Mouse (Mus musculus) brain, adult 10 weeks (tissue): ENCODE results near the gene Ckm. TPM values are rescaled to one million over a fixed set of nuclear protein-coding genes. Genes with fewer than 3 reads are reported as not detected.

ENCODE experiments used
- polyA plus RNA-seq: library from polyadenylated mRNA; stranded (reverse); fragments of 350-450 nt; fragmentation: Illumina TruSeq; extraction: RNeasy Lipid Tissue Mini Kit (QIAGEN cat#74804); gene quantifications from one replicate; pipeline ENCODE4 v1.2.3, GENCODE M21; 2015; ENCODE audit warnings: low read depth, low replicate concordance

Ckm gene
- polyA plus RNA-seq, result 0.62 TPM

GRCm38 (mm10) chr7:19404476-19404875, at the start of gene Ckm:
TSS of gene Ckm (plus strand) at chr7:19404776.

GRCm38 (mm10) chr7:19359299-19359891, 45.2 kb upstream of the Ckm start, which contains the start of the genes Cd3eap and Ppp1r13l:
TSS of gene Cd3eap (minus strand) at chr7:19359483.
TSS of gene Ppp1r13l (plus strand) at chr7:19359749.

GRCm38 (mm10) chr7:19381377-19382165, 23.0 kb upstream of the Ckm start, which contains the start of gene Ercc2:
TSS of gene Ercc2 (plus strand) at chr7:19382010.

DNA sequence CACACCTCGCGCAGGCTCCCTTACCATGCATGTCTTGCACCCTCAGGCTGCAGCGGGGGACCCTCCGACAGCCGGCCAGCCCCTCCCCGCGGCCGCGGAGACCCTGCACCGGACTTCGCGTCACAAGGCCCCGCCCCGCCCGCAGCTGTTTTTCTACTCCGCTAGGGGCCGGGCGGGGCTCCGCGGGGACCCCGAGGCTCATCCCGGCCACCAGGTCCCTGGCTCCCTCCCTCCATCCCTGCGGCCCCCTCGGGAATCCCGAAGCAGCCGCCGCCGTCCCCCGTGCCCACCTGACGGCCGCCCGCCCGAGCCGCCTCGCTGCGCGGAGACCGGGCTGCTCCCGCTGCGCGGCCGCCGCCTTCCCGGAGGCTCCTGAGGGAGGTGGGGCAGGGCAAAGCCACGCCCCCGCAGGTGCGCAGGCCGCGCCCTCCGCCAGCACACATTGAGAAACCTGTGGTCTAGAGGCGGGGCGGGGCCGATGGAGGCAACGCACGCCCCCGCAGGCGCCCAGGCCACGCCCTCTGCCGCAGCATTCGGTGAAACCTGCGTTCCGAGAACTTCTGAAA, 762 bp upstream of the Ckm start, which contains the start of gene Klc3:
Gene Klc3, minus strand, starts transcription at position 374 of the 566 bp plus-strand sequence.

GRCm38 (mm10) chr7:19458591-19459111, 54.1 kb downstream of the Ckm start, which contains the start of gene Mark4:
TSS of gene Mark4 (minus strand) at chr7:19458821.

GRCm38 (mm10) chr7:19462884-19463381, 58.4 kb downstream of the Ckm start, which contains the start of gene Exoc3l2:
TSS of gene Exoc3l2 (plus strand) at chr7:19463331.

Other genes starting within 250 kb of the Ckm start
- 1.8 TPM for gene Gipr, start 238.6 kb upstream of the Ckm start, polyA plus RNA-seq
- gene Eml2, start 228.4 kb upstream of the Ckm start, polyA plus RNA-seq, result 113 TPM
- gene Gpr4, start 192.2 kb upstream of the Ckm start, polyA plus RNA-seq, result 3.4 TPM
- gene Opa3, start 176.4 kb upstream of the Ckm start, polyA plus RNA-seq, result 44.3 TPM
- gene Vasp, start 133.0 kb upstream of the Ckm start, polyA plus RNA-seq, result 14.7 TPM
- not detected for gene Ppm1n, start 124.7 kb upstream of the Ckm start, polyA plus RNA-seq
- 116 TPM for gene Rtn2, start 122.2 kb upstream of the Ckm start, polyA plus RNA-seq
- 8.0 TPM for gene Fosb, start 94.7 kb upstream of the Ckm start, polyA plus RNA-seq
- 39.0 TPM for gene Ercc1, start 60.0 kb upstream of the Ckm start, polyA plus RNA-seq
- gene Cd3eap, start 45.3 kb upstream of the Ckm start, polyA plus RNA-seq, result 17.9 TPM
- 2.5 TPM for gene Ppp1r13l, start 45.0 kb upstream of the Ckm start, polyA plus RNA-seq
- gene Ercc2, start 22.8 kb upstream of the Ckm start, polyA plus RNA-seq, result 28.2 TPM
- gene Klc3, start 672 bp upstream of the Ckm start, polyA plus RNA-seq, result 2.6 TPM
- 41.6 TPM for gene Mark4, start 54.0 kb downstream of the Ckm start, polyA plus RNA-seq
- 0.21 TPM for gene Exoc3l2, start 58.6 kb downstream of the Ckm start, polyA plus RNA-seq
- 7.8 TPM for gene Bloc1s3, start 103.6 kb downstream of the Ckm start, polyA plus RNA-seq
- gene Trappc6a, start 103.6 kb downstream of the Ckm start, polyA plus RNA-seq, result 20.7 TPM
- gene Nkpd1, start 113.1 kb downstream of the Ckm start, polyA plus RNA-seq, result 0.51 TPM
- gene Ppp1r37, start 158.3 kb downstream of the Ckm start, polyA plus RNA-seq, result 121 TPM
- 2.2 TPM for gene Zfp296, start 172.5 kb downstream of the Ckm start, polyA plus RNA-seq
- gene Gemin7, start 172.8 kb downstream of the Ckm start, polyA plus RNA-seq, result 70.4 TPM
- 61.8 TPM for gene Clasrp, start 199.7 kb downstream of the Ckm start, polyA plus RNA-seq
- gene Relb, start 224.7 kb downstream of the Ckm start, polyA plus RNA-seq, result 5.4 TPM